Mouse (Mus musculus): ENCODE measurements at regions not wholly inside any gene's neighbourhood (a gene's known extent, or its start where the extent isn't known, plus 50 kb on each side); places are given as distances from the start of the nearest gene placed in this dataset.

DNA sequence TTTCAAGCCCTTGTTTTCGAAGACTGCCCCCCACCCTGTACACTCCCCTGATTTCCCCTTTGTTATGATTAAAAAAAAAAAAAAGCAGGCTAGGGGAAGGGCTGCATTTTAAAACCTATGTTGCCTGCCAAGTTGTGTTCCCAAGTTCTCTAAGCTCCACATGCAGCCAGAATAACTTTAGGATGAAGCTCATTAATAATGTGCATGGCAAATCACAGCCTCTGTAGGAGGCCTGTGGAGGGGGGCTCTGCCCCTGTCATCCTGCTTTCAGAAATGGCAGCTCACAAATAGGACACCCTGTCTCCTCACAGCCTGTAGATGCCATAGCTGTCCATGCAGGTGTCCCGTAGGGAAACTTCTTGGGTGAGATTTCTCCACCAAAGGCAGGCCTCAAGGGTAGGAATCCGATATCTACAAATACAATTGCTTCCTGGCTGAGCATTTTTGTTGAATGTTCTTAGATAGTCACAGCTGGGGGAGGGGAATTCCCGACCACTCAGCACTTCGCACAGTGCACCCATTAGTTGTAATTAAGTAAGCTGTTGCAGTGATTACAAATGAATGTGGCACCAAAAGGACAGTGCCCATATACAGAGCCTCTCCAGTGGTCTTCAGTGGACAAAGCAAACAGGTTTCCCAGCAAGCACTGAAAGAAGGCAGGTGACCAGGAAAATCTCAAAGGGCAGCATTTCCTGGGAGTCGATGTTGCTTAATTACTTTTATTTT lies 389.1 kb upstream of the Klhl29 start:
- H3K27ac ChIP-seq (ENCODE audit: low read depth, low read length) = no peak overlapping the region
- WGBS = 48% methylated on average over 6 of the region's 6 CpGs
- H3K4me2 ChIP-seq (ENCODE audit: low read depth, low read length, severe bottlenecking) = no peak overlapping the region
- H3K9ac ChIP-seq (ENCODE audit: low read length) = no peak overlapping the region
- DNase-seq (ENCODE audit: low spot score) (no peak), ATAC-seq (replicated peaks; ENCODE audit: low FRiP score) (0 out of 2 replicates have a peak, but pooled peaks have one; percentile 33)
- no peaks in the 10 kb centered on the region for H3K27me3 ChIP-seq (ENCODE audit: control insufficient read depth, insufficient read depth, low read length)
- H3K9me3 ChIP-seq (ENCODE audit: control insufficient read depth, low read length) = no peaks in the 10 kb centered on the region
- no peaks in the 10 kb centered on the region for H3K4me1 ChIP-seq (replicated peaks; ENCODE audit: control insufficient read depth, insufficient read depth, low read length)
- no peak overlapping the region for H3K4me3 ChIP-seq (ENCODE audit: low read depth, low read length)
- no peaks in the 10 kb centered on the region for H3K36me3 ChIP-seq (ENCODE audit: control insufficient read depth, insufficient read depth, low read length)

DNA sequence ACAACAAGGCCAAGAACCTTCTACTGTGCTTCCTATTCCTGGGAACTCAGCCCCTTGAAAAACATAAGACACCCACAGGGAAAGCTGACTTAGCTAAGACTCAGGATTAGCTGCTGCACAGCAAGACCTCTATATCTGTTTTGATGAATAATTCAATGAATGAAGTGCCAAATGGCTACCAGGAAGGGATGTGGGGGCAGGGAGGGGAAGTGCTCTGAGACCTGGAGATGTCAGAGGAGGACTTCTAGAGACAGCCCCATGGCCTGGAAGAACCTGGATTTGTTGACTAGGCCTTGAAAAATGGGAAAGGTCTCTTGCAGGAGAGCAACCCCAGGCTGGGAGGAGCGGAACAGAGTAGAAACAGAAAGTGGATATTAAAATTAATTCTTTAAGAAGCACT lies 388.5 kb upstream of the Klhl29 start:
- ATAC-seq (replicated peaks; ENCODE audit: low FRiP score) (no peak), DNase-seq (ENCODE audit: low spot score) (no peak)
- H3K27ac ChIP-seq (ENCODE audit: low read depth, low read length) = no peak overlapping the region
- H3K4me3 ChIP-seq (ENCODE audit: low read depth, low read length) = no peak overlapping the region
- H3K4me2 ChIP-seq (ENCODE audit: low read depth, low read length, severe bottlenecking) = no peak overlapping the region
- no peaks in the 10 kb centered on the region for H3K4me1 ChIP-seq (replicated peaks; ENCODE audit: control insufficient read depth, insufficient read depth, low read length)
- H3K9me3 ChIP-seq (ENCODE audit: control insufficient read depth, low read length) = no peaks in the 10 kb centered on the region
- H3K36me3 ChIP-seq (ENCODE audit: control insufficient read depth, insufficient read depth, low read length) = no peaks in the 10 kb centered on the region
- H3K27me3 ChIP-seq (ENCODE audit: control insufficient read depth, insufficient read depth, low read length) = no peaks in the 10 kb centered on the region
- no peak overlapping the region for H3K9ac ChIP-seq (ENCODE audit: low read length)
- WGBS = 79% methylated on average over 1 of the region's 1 CpGs

DNA sequence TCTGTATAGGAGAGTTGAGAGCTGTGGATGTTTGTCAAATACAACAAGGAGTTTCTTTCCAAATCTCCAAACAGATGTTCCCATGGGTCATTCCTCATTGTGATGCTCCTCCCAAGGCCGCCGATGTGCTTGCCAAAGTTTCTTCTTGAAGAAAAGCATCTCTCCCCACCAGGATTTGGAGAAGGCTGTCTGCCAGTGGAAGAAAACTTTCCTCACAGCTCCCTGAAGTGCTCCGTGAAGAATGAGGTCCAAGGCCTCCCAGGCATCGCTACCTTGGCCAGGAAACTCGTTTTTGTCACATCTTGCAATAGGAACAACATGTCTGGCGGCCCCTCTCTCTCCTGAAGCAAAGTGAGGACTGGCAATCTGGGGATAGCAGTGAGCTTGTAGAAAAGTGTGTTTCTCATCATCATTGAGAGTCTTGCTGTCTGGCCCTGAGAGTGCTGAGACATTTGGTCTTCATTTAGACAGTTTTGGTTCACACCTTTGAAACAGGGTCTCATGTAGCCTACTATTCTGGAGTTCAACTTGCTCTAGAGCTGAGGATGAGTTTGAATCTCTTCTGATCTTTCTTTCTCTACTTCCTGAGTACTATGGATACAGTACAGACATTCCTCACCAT lies 386.9 kb upstream of the Klhl29 start:
- WGBS = 89% methylated on average over 6 of the region's 6 CpGs
- H3K4me3 ChIP-seq (ENCODE audit: low read depth, low read length) = no peak overlapping the region

DNA sequence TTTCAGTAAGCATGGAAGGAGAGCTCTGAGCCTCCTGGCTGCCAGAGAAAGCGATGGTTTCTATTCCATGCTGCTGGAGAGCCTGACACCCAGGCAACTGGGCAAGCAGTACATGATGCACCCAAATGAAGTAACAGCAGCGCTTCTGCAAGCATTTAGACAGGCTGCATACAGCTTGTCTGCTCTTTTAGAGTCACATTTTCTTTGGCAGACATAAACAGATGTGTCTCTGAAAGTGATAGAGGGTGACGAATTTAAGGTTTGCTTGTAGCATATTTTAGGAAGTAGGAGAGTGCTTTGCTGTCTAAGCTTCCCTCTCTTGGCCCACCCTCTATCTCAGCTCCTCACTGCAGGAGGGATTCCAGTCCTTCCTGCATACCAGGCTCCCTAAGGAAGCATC lies 384.0 kb upstream of the Klhl29 start:
- Histone ChIP-seq H3K4me1 (replicated peaks; ENCODE audit: control insufficient read depth, insufficient read depth, low read length) (no peaks in the 10 kb centered on the region), H3K27ac (ENCODE audit: low read depth, low read length) (no peak overlapping the region), H3K4me2 (ENCODE audit: low read depth, low read length, severe bottlenecking) (no peak overlapping the region), H3K36me3 (ENCODE audit: control insufficient read depth, insufficient read depth, low read length) (no peaks in the 10 kb centered on the region), H3K9me3 (ENCODE audit: control insufficient read depth, low read length) (no peaks in the 10 kb centered on the region), H3K9ac (ENCODE audit: low read length) (no peak overlapping the region), H3K27me3 (ENCODE audit: control insufficient read depth, insufficient read depth, low read length) (no peaks in the 10 kb centered on the region), H3K4me3 (ENCODE audit: low read depth, low read length) (no peak overlapping the region)
- DNase-seq (ENCODE audit: low spot score) (no peak), ATAC-seq (replicated peaks; ENCODE audit: low FRiP score) (no peak)
- WGBS = 81% methylated on average over 3 of the region's 3 CpGs

More for the DNA sequence above, 386.9 kb upstream of the Klhl29 start:
- Histone ChIP-seq H3K9me3 (ENCODE audit: control insufficient read depth, low read length) (no peaks in the 10 kb centered on the region), H3K27ac (ENCODE audit: low read depth, low read length) (no peak overlapping the region), H3K4me2 (ENCODE audit: low read depth, low read length, severe bottlenecking) (no peak overlapping the region), H3K9ac (ENCODE audit: low read length) (no peak overlapping the region), H3K27me3 (ENCODE audit: control insufficient read depth, insufficient read depth, low read length) (no peaks in the 10 kb centered on the region), H3K4me1 (replicated peaks; ENCODE audit: control insufficient read depth, insufficient read depth, low read length) (no peaks in the 10 kb centered on the region), H3K36me3 (ENCODE audit: control insufficient read depth, insufficient read depth, low read length) (no peaks in the 10 kb centered on the region)
- no peak for DNase-seq (ENCODE audit: low spot score)
- ATAC-seq (replicated peaks; ENCODE audit: low FRiP score) = no peak

DNA sequence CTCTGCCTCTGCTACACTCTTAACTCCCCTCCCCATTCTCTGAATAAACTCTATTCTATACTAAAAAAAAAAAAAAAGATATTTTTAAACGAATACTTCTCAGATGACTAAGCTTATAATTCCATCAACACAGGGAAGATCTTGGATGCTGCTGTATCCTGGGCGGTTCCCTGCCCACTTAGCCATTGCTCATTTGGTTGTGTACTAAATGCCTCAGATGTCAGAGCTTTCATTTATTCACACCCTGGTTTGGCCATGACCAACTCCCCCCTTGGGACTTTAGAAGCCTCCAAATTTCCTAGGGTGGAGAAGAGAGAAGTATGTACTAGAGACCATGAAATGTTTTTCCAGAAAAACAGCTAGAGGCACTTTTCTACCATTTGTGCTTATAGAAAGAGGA lies 382.3 kb upstream of the Klhl29 start:
- 87% methylated on average over 2 of the region's 2 CpGs for WGBS
- DNase-seq (ENCODE audit: low spot score) (no peak), ATAC-seq (replicated peaks; ENCODE audit: low FRiP score) (no peak)
- H3K4me1 ChIP-seq (replicated peaks; ENCODE audit: control insufficient read depth, insufficient read depth, low read length) = no peaks in the 10 kb centered on the region
- H3K27me3 ChIP-seq (ENCODE audit: control insufficient read depth, insufficient read depth, low read length) = no peaks in the 10 kb centered on the region
- H3K4me2 ChIP-seq (ENCODE audit: low read depth, low read length, severe bottlenecking) = no peak overlapping the region
- H3K27ac ChIP-seq (ENCODE audit: low read depth, low read length) = no peak overlapping the region
- H3K9ac ChIP-seq (ENCODE audit: low read length) = no peak overlapping the region
- H3K4me3 ChIP-seq (ENCODE audit: low read depth, low read length) = no peak overlapping the region
- no peaks in the 10 kb centered on the region for H3K36me3 ChIP-seq (ENCODE audit: control insufficient read depth, insufficient read depth, low read length)
- H3K9me3 ChIP-seq (ENCODE audit: control insufficient read depth, low read length) = no peaks in the 10 kb centered on the region

DNA sequence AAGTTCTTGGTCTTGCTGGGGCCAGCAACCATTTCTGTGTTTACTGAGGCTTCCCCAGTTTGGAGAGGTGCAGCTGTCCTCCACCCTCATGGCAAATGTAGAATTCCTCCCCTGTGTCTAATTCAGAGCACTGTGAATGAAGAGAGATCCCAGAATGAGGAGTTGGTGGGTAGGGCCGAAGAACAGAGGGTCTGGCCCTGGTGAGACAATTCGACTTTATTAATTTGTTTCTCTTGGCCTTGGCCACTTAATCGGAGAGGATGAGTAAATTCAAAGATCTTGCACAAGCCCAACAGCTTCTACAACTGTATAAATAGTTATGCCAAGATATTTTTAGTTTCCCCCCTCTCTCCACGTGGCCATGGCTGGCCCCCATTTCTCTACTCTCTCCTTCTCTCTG lies 381.9 kb upstream of the Klhl29 start:
- DNase-seq (ENCODE audit: low spot score) (no peak), ATAC-seq (replicated peaks; ENCODE audit: low FRiP score) (no peak)
- Histone ChIP-seq H3K4me1 (replicated peaks; ENCODE audit: control insufficient read depth, insufficient read depth, low read length) (no peaks in the 10 kb centered on the region), H3K27ac (ENCODE audit: low read depth, low read length) (no peak overlapping the region), H3K4me2 (ENCODE audit: low read depth, low read length, severe bottlenecking) (no peak overlapping the region), H3K9me3 (ENCODE audit: control insufficient read depth, low read length) (no peaks in the 10 kb centered on the region), H3K27me3 (ENCODE audit: control insufficient read depth, insufficient read depth, low read length) (no peaks in the 10 kb centered on the region), H3K4me3 (ENCODE audit: low read depth, low read length) (no peak overlapping the region), H3K36me3 (ENCODE audit: control insufficient read depth, insufficient read depth, low read length) (no peaks in the 10 kb centered on the region), H3K9ac (ENCODE audit: low read length) (no peak overlapping the region)
- 90% methylated on average over 4 of the region's 4 CpGs for WGBS

DNA sequence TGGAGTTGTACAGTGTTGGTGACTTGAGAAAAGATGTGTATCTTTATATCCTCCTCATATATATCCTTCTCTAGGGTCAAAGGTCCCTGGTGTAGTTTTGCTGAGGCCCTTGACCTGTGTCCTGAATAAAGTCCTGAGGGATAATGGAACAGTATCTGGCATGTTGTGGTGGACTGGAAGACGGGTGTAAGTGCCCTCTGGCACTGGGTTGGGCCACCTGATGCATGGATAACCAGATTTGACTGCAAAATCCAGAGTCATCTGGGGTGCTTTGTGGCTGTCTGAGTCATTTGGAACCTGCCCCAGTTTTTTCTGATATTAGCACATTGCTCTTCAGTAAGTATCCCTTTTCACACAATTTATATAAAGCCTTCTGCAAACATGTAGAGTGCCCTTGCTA lies 378.3 kb upstream of the Klhl29 start:
- H3K4me3 ChIP-seq (ENCODE audit: low read depth, low read length) = no peak overlapping the region
- DNase-seq (ENCODE audit: low spot score) (no peak), ATAC-seq (replicated peaks; ENCODE audit: low FRiP score) (no peak)
- H3K9ac ChIP-seq (ENCODE audit: low read length) = no peak overlapping the region
- H3K27ac ChIP-seq (ENCODE audit: low read depth, low read length) = no peak overlapping the region
- H3K9me3 ChIP-seq (ENCODE audit: control insufficient read depth, low read length) = no peaks in the 10 kb centered on the region
- no peaks in the 10 kb centered on the region for H3K36me3 ChIP-seq (ENCODE audit: control insufficient read depth, insufficient read depth, low read length)
- H3K27me3 ChIP-seq (ENCODE audit: control insufficient read depth, insufficient read depth, low read length) = no peaks in the 10 kb centered on the region
- no peaks in the 10 kb centered on the region for H3K4me1 ChIP-seq (replicated peaks; ENCODE audit: control insufficient read depth, insufficient read depth, low read length)
- no peak overlapping the region for H3K4me2 ChIP-seq (ENCODE audit: low read depth, low read length, severe bottlenecking)
- 76% methylated on average over 1 of the region's 1 CpGs for WGBS

DNA sequence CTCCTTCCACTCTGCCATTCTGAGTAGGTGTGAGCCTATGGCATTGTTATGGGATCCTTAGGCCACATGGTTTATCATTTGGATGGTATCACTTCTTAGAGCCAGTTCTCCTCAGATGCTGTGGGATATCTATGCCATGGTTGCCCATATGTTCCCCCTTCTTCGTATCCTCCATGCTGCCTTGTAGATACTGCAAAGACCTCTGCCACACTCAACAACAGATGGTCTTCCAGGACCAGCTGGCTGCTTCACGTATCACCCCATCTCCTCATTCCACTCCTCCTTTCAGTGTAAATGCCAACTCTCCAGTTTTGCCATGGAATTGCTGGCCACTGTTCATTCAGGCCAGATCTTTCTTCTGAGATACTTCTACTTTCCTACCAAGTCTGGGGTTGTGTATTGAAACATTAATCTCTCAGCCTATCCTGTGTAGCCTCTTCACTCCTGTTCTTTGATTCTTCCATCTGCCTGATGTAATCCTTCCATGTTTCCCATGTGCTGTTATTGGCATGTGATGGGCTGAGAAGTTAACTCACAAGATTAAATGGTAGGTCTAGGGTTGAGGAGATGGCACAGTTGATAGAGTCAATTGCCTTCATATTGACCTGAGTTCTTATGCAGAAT lies 368.7 kb upstream of the Klhl29 start:
- no peak for ATAC-seq (replicated peaks; ENCODE audit: low FRiP score)
- WGBS = 87% methylated on average over 2 of the region's 2 CpGs
- H3K9ac ChIP-seq (ENCODE audit: low read length) = no peak overlapping the region
- H3K4me1 ChIP-seq (replicated peaks; ENCODE audit: control insufficient read depth, insufficient read depth, low read length) = no peaks in the 10 kb centered on the region
- H3K4me3 ChIP-seq (ENCODE audit: low read depth, low read length) = no peak overlapping the region
- no peaks in the 10 kb centered on the region for H3K9me3 ChIP-seq (ENCODE audit: control insufficient read depth, low read length)
- no peaks in the 10 kb centered on the region for H3K27me3 ChIP-seq (ENCODE audit: control insufficient read depth, insufficient read depth, low read length)
- DNase-seq (ENCODE audit: low spot score) = no peak
- no peaks in the 10 kb centered on the region for H3K36me3 ChIP-seq (ENCODE audit: control insufficient read depth, insufficient read depth, low read length)
- H3K27ac ChIP-seq (ENCODE audit: low read depth, low read length) = no peak overlapping the region
- no peak overlapping the region for H3K4me2 ChIP-seq (ENCODE audit: low read depth, low read length, severe bottlenecking)
